Mouse (Mus musculus) C2C12 (cell line): Measurements from ENCODE around the gene Asic2. TPM values are rescaled to one million over a fixed set of nuclear protein-coding genes. Genes with fewer than 3 reads are reported as not detected.
A peak's percentile ranks its signal among the peaks of the same experiment; 100 is the strongest.

Experiments used
- H3K27me3 ChIP-seq: one replicate; pipeline ENCODE4 v1.6.1; 2011; ENCODE audit not compliant: control insufficient read depth, insufficient read depth, insufficient read length
- H3K36me3 ChIP-seq: one replicate; pipeline ENCODE4 v1.6.1; 2011; ENCODE audit not compliant: control insufficient read depth, insufficient read depth
- H3K4me3 ChIP-seq: one replicate; pipeline ENCODE4 v1.5.1; 2011; ENCODE audit warnings: mild to moderate bottlenecking, control low read depth; ENCODE audit not compliant: poor library complexity, insufficient read depth, severe bottlenecking
- H3K79me2 ChIP-seq: one replicate; pipeline ENCODE4 v1.6.1; 2011; ENCODE audit not compliant: control insufficient read depth, insufficient read depth
- H3K79me3 ChIP-seq: one replicate; pipeline ENCODE4 v1.6.1; 2011; ENCODE audit warnings: low read depth, control low read depth
- H3ac ChIP-seq: one replicate; pipeline ENCODE3; 2011; ENCODE audit warnings: low read depth; ENCODE audit not compliant: control insufficient read depth, insufficient read length
- CEBPB ChIP-seq: IDR thresholded peaks from one replicate; pipeline ENCODE4 v1.6.1; 2011; ENCODE audit warnings: low read depth, mild to moderate bottlenecking, control low read depth, moderate library complexity
- CTCF ChIP-seq: IDR thresholded peaks from one replicate; pipeline ENCODE4 v1.5.1; 2011; ENCODE audit not compliant: control insufficient read depth, insufficient read depth, insufficient read length
- FOSL1 ChIP-seq: IDR thresholded peaks from one replicate; pipeline ENCODE4 v1.8.0; 2011; ENCODE audit warnings: mild to moderate bottlenecking, low read length; ENCODE audit not compliant: poor library complexity, insufficient read depth, severe bottlenecking
- MAX ChIP-seq: IDR thresholded peaks from one replicate; pipeline ENCODE4 v1.6.1; 2011; ENCODE audit warnings: mild to moderate bottlenecking, control low read depth
- MYOD1 ChIP-seq: IDR thresholded peaks from one replicate; pipeline ENCODE4 v1.6.1; 2011; ENCODE audit warnings: low read depth; ENCODE audit not compliant: control insufficient read depth, insufficient read length
- MYOG ChIP-seq: IDR thresholded peaks from one replicate; pipeline ENCODE4 v1.6.1; 2011; ENCODE audit not compliant: control insufficient read depth, insufficient read length; ENCODE audit errors: extremely low read depth
- USF1 ChIP-seq: IDR thresholded peaks from one replicate; pipeline ENCODE4 v1.6.1; 2011; ENCODE audit warnings: low read depth, mild to moderate bottlenecking, control low read depth, moderate library complexity
- polyA plus RNA-seq: library from polyadenylated mRNA; unstranded; fragments of >200 nt; fragmentation: generic; extraction: Trizol; gene quantifications from one replicate; pipeline ENCODE4 v1.2.1, GENCODE M21; 2012; ENCODE audit warnings: missing spikeins

The Asic2 gene
- polyA plus RNA-seq, 1 experiment, result not detected

GRCm38 (mm10) chr11:81996172-81996841 is 28.1 kb upstream of the Asic2 start:
- no peaks in the 10 kb centered on the region for H3K36me3 ChIP-seq
- H3ac ChIP-seq, result no peak overlapping the region
- H3K79me2 ChIP-seq, result no peaks in the 10 kb centered on the region
- H3K79me3 ChIP-seq, result no peaks in the 10 kb centered on the region
- H3K27me3 ChIP-seq, result peaks cover 3% of the 10 kb centered on the region
- no peak overlapping the region for H3K4me3 ChIP-seq
- no peak for TF ChIP-seq MYOG
- TF ChIP-seq USF1, result no peak
- TF ChIP-seq FOSL1, result no peak
- peak; percentile 58 for TF ChIP-seq MAX
- TF ChIP-seq CTCF, result peak; percentile 99
- no peak for TF ChIP-seq CEBPB
- no peak for TF ChIP-seq MYOD1

- Histone ChIP-seq H3K79me3 (no peaks in the 10 kb centered on the region), H3ac (no peak overlapping the region), H3K79me2 (no peaks in the 10 kb centered on the region), H3K27me3 (no peaks in the 10 kb centered on the region), H3K36me3 (no peaks in the 10 kb centered on the region), H3K4me3 (no peak overlapping the region)
- TF ChIP-seq USF1, result no peak
- TF ChIP-seq CEBPB, result no peak
- TF ChIP-seq FOSL1, result no peak
- TF ChIP-seq MYOG, result no peak
- no peak for TF ChIP-seq CTCF
- TF ChIP-seq MAX, result no peak
- no peak for TF ChIP-seq MYOD1
These were observed 14.9 kb upstream of the Asic2 start for GRCm38 (mm10) chr11:81983146-81983545.

- no peak overlapping the region for H3ac ChIP-seq
- H3K79me3 ChIP-seq, result no peaks in the 10 kb centered on the region
- no peaks in the 10 kb centered on the region for H3K79me2 ChIP-seq
- TF ChIP-seq MYOD1, result peak; percentile 38
- TF ChIP-seq MAX, result no peak
- H3K36me3 ChIP-seq, result no peaks in the 10 kb centered on the region
- peaks cover under 1% of the 10 kb centered on the region for H3K27me3 ChIP-seq
- H3K4me3 ChIP-seq, result no peak overlapping the region
These were observed 13.9 kb upstream of the Asic2 start for GRCm38 (mm10) chr11:81982191-81982590.

- peak; percentile 42 for TF ChIP-seq CTCF
- TF ChIP-seq MYOD1, result no peak
- no peak for TF ChIP-seq USF1
- no peaks in the 10 kb centered on the region for H3K79me2 ChIP-seq
- peaks cover 23% of the 10 kb centered on the region for H3K27me3 ChIP-seq
- no peaks in the 10 kb centered on the region for H3K36me3 ChIP-seq
- no peak overlapping the region for H3K4me3 ChIP-seq
- H3K79me3 ChIP-seq, result no peaks in the 10 kb centered on the region
- no peak overlapping the region for H3ac ChIP-seq
These were observed 6.3 kb upstream of the Asic2 start for GRCm38 (mm10) chr11:81974577-81974976.

- no peak overlapping the region for H3K4me3 ChIP-seq
- no peaks in the 10 kb centered on the region for H3K79me3 ChIP-seq
- H3K27me3 ChIP-seq, result peaks cover 31% of the 10 kb centered on the region
- no peaks in the 10 kb centered on the region for H3K79me2 ChIP-seq
- no peak for TF ChIP-seq MYOG
- no peak for TF ChIP-seq CEBPB
- no peak for TF ChIP-seq USF1
- TF ChIP-seq MYOD1, result no peak
- no peak for TF ChIP-seq FOSL1
- TF ChIP-seq MAX, result no peak
- no peak for TF ChIP-seq CTCF
- no peaks in the 10 kb centered on the region for H3K36me3 ChIP-seq
- H3ac ChIP-seq, result peak overlapping the region; percentile 13
These were observed 5.4 kb upstream of the Asic2 start for GRCm38 (mm10) chr11:81973699-81974098.

- TF ChIP-seq USF1 (no peak), CTCF (no peak), CEBPB (no peak), MYOD1 (no peak), MAX (no peak), MYOG (no peak), FOSL1 (no peak)
- Histone ChIP-seq H3ac (no peak overlapping the region), H3K79me2 (no peaks in the 10 kb centered on the region), H3K79me3 (no peaks in the 10 kb centered on the region), H3K4me3 (no peak overlapping the region), H3K27me3 (peaks cover 44% of the 10 kb centered on the region), H3K36me3 (no peaks in the 10 kb centered on the region)
These were observed 3.8 kb upstream of the Asic2 start for GRCm38 (mm10) chr11:81972044-81972443.
